Mouse (Mus musculus) myocyte (in vitro differentiated cells): ENCODE results near the gene Lenep. TPM values are rescaled to one million over a fixed set of nuclear protein-coding genes. Genes with fewer than 3 reads are reported as not detected.

ENCODE experiments used
- H3K27me3 ChIP-seq: one replicate; pipeline ENCODE4 v1.6.1; 2011; ENCODE audit not compliant: control insufficient read depth, insufficient read depth, insufficient read length
- H3K36me3 ChIP-seq: one replicate; pipeline ENCODE4 v1.6.1; 2011; ENCODE audit not compliant: control insufficient read depth, insufficient read depth
- H3K4me2 ChIP-seq: one replicate; pipeline ENCODE4 v1.6.1; 2011; ENCODE audit warnings: low read depth, control low read depth
- H3K4me3 ChIP-seq: one replicate; pipeline ENCODE4 v1.5.1; 2011; ENCODE audit warnings: mild to moderate bottlenecking, control low read depth, moderate library complexity
- H3K79me2 ChIP-seq: one replicate; pipeline ENCODE4 v1.6.1; 2011; ENCODE audit not compliant: control insufficient read depth, insufficient read depth
- H3ac ChIP-seq: one replicate; pipeline ENCODE4 v1.6.1; 2011; ENCODE audit not compliant: control insufficient read depth, insufficient read length
- CEBPB ChIP-seq: IDR thresholded peaks from 2 replicates; pipeline ENCODE4 v1.6.1; 2011; ENCODE audit warnings: mild to moderate bottlenecking, moderate library complexity; ENCODE audit not compliant: poor library complexity, insufficient read depth, severe bottlenecking
- E2F4 ChIP-seq: IDR thresholded peaks from one replicate; pipeline ENCODE4 v1.6.1; 2011; ENCODE audit warnings: mild to moderate bottlenecking, control low read depth, moderate library complexity; ENCODE audit not compliant: insufficient read depth
- MAX ChIP-seq: IDR thresholded peaks from one replicate; pipeline ENCODE4 v1.6.1; 2011; ENCODE audit warnings: low read depth, mild to moderate bottlenecking, control low read depth
- MYOD1 ChIP-seq, 3 experiments: IDR thresholded peaks; one replicate each; pipeline ENCODE4 v1.6.1; 2011; ENCODE audit warnings: control low read depth in 2 of 3, low read depth in 2 of 3, mild to moderate bottlenecking in 2 of 3, moderate library complexity in 1 of 3; ENCODE audit not compliant: insufficient read length in 2 of 3, control insufficient read depth in 1 of 3
- MYOG ChIP-seq, 3 experiments: IDR thresholded peaks; one replicate each; pipeline ENCODE4 v1.6.1; 2011; ENCODE audit warnings: control low read depth in 2 of 3, low read depth in 2 of 3, mild to moderate bottlenecking in 2 of 3; ENCODE audit not compliant: insufficient read length in 2 of 3, control insufficient read depth in 1 of 3, insufficient read depth in 1 of 3
- POLR2A ChIP-seq: IDR thresholded peaks from one replicate; pipeline ENCODE4 v1.6.1; 2011; ENCODE audit warnings: low read depth, mild to moderate bottlenecking, control low read depth, moderate library complexity; ENCODE audit not compliant: insufficient read length
- POLR2AphosphoS2 ChIP-seq: IDR thresholded peaks from one replicate; pipeline ENCODE4 v1.6.1; 2011; ENCODE audit warnings: low read depth, control low read depth; ENCODE audit not compliant: insufficient read length
- REST ChIP-seq: IDR thresholded peaks from one replicate; pipeline ENCODE4 v1.6.1; 2011; ENCODE audit warnings: mild to moderate bottlenecking, control low read depth, moderate library complexity; ENCODE audit not compliant: insufficient read depth, insufficient read length
- SRF ChIP-seq: IDR thresholded peaks from one replicate; pipeline ENCODE4 v1.6.1; 2011; ENCODE audit warnings: low read depth; ENCODE audit not compliant: control insufficient read depth, insufficient read length
- TCF12 ChIP-seq: IDR thresholded peaks from one replicate; pipeline ENCODE4 v1.6.1; 2011; ENCODE audit warnings: mild to moderate bottlenecking, control low read depth; ENCODE audit not compliant: poor library complexity, insufficient read depth, severe bottlenecking
- TCF3 ChIP-seq: IDR thresholded peaks from one replicate; pipeline ENCODE4 v1.6.1; 2011; ENCODE audit warnings: low read depth, control low read depth; ENCODE audit not compliant: insufficient read length
- USF1 ChIP-seq: IDR thresholded peaks from one replicate; pipeline ENCODE4 v1.6.1; 2011; ENCODE audit warnings: low read depth, mild to moderate bottlenecking, control low read depth, moderate library complexity
- polyA plus RNA-seq: library from polyadenylated mRNA; unstranded; fragments of >200 nt; fragmentation: generic; extraction: Trizol; gene quantifications from one replicate; pipeline ENCODE4 v1.2.1, GENCODE M21; 2012; ENCODE audit warnings: missing spikeins

Gene Lenep
- polyA plus RNA-seq, 1 experiment = not detected

DNA sequence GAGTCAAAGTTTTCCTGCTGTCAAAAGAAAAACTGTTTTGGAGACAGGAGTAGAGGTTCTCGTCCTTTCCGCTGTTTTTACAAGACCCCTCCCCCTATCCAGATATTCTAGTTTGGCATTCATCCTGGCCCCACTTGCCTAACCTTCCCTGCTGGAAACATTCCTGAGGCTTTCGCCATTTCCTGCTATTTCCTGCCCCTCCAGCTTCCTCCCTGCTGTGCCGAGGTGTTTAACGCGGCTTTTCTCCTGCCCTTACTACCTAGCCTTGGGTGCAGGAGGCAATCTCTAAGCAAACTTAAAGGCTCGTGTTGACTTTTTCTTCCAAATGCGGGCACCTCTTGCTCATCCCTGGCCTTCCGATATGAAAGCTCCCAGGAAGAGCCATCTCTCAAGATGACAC is 17.0 kb upstream of the Lenep start:
- Histone ChIP-seq H3K27me3 (no peaks in the 10 kb centered on the region), H3K79me2 (peaks cover 59% of the 10 kb centered on the region), H3K4me3 (peak overlapping the region; percentile 63), H3ac (peak overlapping the region; percentile 54), H3K4me2 (peak overlapping the region; percentile 94), H3K36me3 (peaks cover 19% of the 10 kb centered on the region)
- TF ChIP-seq TCF12 = no peak
- TF ChIP-seq E2F4 = no peak
- TF ChIP-seq MYOD1 (IDR thresholded peaks at IDR 0.05; ENCODE audit: control insufficient read depth in 1 of 3, insufficient read length in 2 of 3, low read depth in 2 of 3) = no peak
- TF ChIP-seq REST = no peak
- peak; percentile 40 for TF ChIP-seq POLR2AphosphoS2
- TF ChIP-seq CEBPB = 0 out of 2 replicates have a peak, but pooled peaks have one; percentile 41
- TF ChIP-seq USF1 = no peak
- no peak for TF ChIP-seq MYOG (IDR thresholded peaks at IDR 0.05; ENCODE audit: control insufficient read depth in 1 of 3, insufficient read depth in 1 of 3, insufficient read length in 2 of 3, low read depth in 2 of 3)

- TF ChIP-seq REST (no peak), E2F4 (no peak), POLR2AphosphoS2 (peak; percentile 38), POLR2A (peak; percentile 55)
These were observed 16.3 kb upstream of the Lenep start for GRCm38 (mm10) chr3:89418861-89419250.

GRCm38 (mm10) chr3:89418170-89418860 is 15.7 kb upstream of the Lenep start, which contains the start of the genes Cks1b and Shc1:
Cks1b (minus strand) TSS chr3:89418383.
Shc1 (plus strand) TSS chr3:89418443.
- H3K27me3 ChIP-seq = no peaks in the 10 kb centered on the region
- peaks cover 59% of the 10 kb centered on the region for H3K79me2 ChIP-seq
- peak within 1 kb of the TSS; percentile 63 for H3K4me3 ChIP-seq
- TF ChIP-seq POLR2AphosphoS2 = peak; percentile 27
- no peak for TF ChIP-seq CEBPB
- peak; percentile 100 for TF ChIP-seq E2F4
- TF ChIP-seq POLR2A = peak; percentile 47
- TF ChIP-seq USF1 = no peak
- TF ChIP-seq TCF12 = no peak
- TF ChIP-seq MYOG (IDR thresholded peaks at IDR 0.05; ENCODE audit: control insufficient read depth in 1 of 3, insufficient read depth in 1 of 3, insufficient read length in 2 of 3, low read depth in 2 of 3) = no peak
- TF ChIP-seq MAX = peak; percentile 85
- H3K36me3 ChIP-seq = peaks cover 11% of the 10 kb centered on the region
- peak within 1 kb of the TSS; percentile 94 for H3K4me2 ChIP-seq
- peak within 1 kb of the TSS; percentile 54 for H3ac ChIP-seq

More at GRCm38 (mm10) chr3:89418861-89419250, 16.3 kb upstream of the Lenep start:
- H3K27me3 ChIP-seq = no peaks in the 10 kb centered on the region
- peak overlapping the region; percentile 54 for H3ac ChIP-seq
- peaks cover 59% of the 10 kb centered on the region for H3K79me2 ChIP-seq
- peaks cover 15% of the 10 kb centered on the region for H3K36me3 ChIP-seq
- peak overlapping the region; percentile 94 for H3K4me2 ChIP-seq
- H3K4me3 ChIP-seq = peak overlapping the region; percentile 63

GRCm38 (mm10) chr3:89417840-89418169 is 15.2 kb upstream of the Lenep start:
- H3K4me2 ChIP-seq = peak overlapping the region; percentile 77
- no peak for TF ChIP-seq REST
- no peak for TF ChIP-seq SRF
- no peak for TF ChIP-seq MYOG (IDR thresholded peaks at IDR 0.05; ENCODE audit: control insufficient read depth in 1 of 3, insufficient read depth in 1 of 3, insufficient read length in 2 of 3, low read depth in 2 of 3)
- no peak for TF ChIP-seq E2F4
- no peak for TF ChIP-seq POLR2AphosphoS2
- no peak for TF ChIP-seq TCF3
- no peak for TF ChIP-seq MAX
- no peak for TF ChIP-seq USF1
- TF ChIP-seq TCF12 = no peak
- no peak for TF ChIP-seq CEBPB
- TF ChIP-seq MYOD1 (IDR thresholded peaks at IDR 0.05; ENCODE audit: control insufficient read depth in 1 of 3, insufficient read length in 2 of 3, low read depth in 2 of 3) = no peak
- no peak for TF ChIP-seq POLR2A
- H3K4me3 ChIP-seq = peak overlapping the region; percentile 63
- H3ac ChIP-seq = peak overlapping the region; percentile 54
- no peaks in the 10 kb centered on the region for H3K27me3 ChIP-seq
- peaks cover 53% of the 10 kb centered on the region for H3K79me2 ChIP-seq
- H3K36me3 ChIP-seq = peaks cover 11% of the 10 kb centered on the region

- TF ChIP-seq MYOG (IDR thresholded peaks at IDR 0.05; ENCODE audit: control insufficient read depth in 1 of 3, insufficient read depth in 1 of 3, insufficient read length in 2 of 3, low read depth in 2 of 3) (no peak), USF1 (no peak), REST (no peak), E2F4 (no peak), CEBPB (no peak), MAX (no peak), MYOD1 (IDR thresholded peaks at IDR 0.05; ENCODE audit: control insufficient read depth in 1 of 3, insufficient read length in 2 of 3, low read depth in 2 of 3) (no peak), SRF (no peak), TCF12 (no peak), POLR2AphosphoS2 (no peak), POLR2A (no peak), TCF3 (no peak)
- H3K27me3 ChIP-seq = no peaks in the 10 kb centered on the region
- H3ac ChIP-seq = no peak overlapping the region
- H3K4me3 ChIP-seq = peak overlapping the region; percentile 63
- peak overlapping the region; percentile 77 for H3K4me2 ChIP-seq
- H3K36me3 ChIP-seq = peaks cover 11% of the 10 kb centered on the region
- peaks cover 47% of the 10 kb centered on the region for H3K79me2 ChIP-seq
These were observed 14.5 kb upstream of the Lenep start for GRCm38 (mm10) chr3:89417131-89417530.
